Mouse (Mus musculus) mesoderm, embryonic 11.5 days (tissue): ENCODE measurements around the gene Olfr1513.
A peak's percentile ranks its signal among the peaks of the same experiment; 100 is the strongest.
"Not testable (repeated sequence)": the region's sequence is repeated elsewhere in the genome, so short reads cannot be mapped to it uniquely, and the experiment has no call there.

Source experiments
- DNase-seq: peaks from one replicate; pipeline ENCODE4 v3.0.0-alpha.2; 2012; ENCODE audit warnings: low read depth, low spot score

Olfr1513 gene

DNA sequence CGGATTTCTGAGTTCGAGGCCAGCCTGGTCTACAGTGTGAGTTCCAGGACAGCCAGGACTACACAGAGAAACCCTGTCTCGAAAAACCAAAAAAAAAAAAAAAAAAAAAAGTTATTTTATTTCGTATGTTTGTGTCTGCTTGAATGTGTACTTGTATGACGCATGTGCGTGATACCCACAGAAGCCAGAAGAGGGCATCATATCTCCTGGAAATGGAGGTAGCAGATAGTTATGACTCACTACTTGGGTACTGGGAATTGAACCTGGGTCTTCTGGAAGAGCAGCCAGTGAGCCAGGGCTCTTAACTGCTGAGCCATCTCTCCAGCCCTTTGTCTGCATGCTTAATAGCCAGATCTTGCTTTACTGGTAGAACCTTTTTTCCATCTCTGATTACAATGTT, 45.9 kb downstream of the Olfr1513 start:
- not testable (repeated sequence) for DNase-seq

- DNase-seq: no peak
Measured at GRCm38 (mm10) chr14:52306100-52306499, 50.1 kb downstream of the Olfr1513 start.

DNA sequence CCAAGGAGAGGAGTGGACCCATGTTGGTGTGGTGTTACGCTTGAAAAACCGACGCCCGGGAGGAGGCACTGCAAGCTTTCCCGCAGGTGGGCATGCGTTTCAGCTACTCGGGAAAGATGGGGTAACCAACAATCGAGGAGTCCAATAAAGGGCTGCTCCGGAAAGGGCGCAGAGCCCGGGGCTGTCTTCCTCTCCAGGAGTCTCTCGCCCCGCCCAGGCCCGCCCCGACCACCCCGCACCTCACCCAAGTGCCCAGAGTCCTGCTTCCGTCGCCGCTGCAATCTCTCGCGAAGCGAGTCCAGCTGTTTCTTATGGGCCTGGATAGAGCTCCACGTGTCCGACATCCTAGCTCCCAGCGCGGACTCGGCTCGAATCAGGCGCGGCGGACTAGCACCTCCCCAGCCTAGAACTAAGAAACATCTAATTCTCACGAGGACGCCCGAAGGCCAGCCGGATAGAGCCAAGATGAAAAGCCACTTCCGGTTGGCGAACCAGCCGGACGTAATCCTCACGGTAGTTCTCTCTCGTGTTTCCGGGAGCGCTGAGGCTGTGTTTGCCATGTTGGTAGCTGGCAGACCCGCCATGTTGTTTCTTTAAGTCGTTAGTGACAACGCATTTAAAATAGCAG, 51.5 kb downstream of the Olfr1513 start, which contains the start of gene Mettl3:
Gene Mettl3, minus strand, starts transcription at position 485 of the 628 bp plus-strand sequence.
- DNase-seq: peak; percentile 94

DNA sequence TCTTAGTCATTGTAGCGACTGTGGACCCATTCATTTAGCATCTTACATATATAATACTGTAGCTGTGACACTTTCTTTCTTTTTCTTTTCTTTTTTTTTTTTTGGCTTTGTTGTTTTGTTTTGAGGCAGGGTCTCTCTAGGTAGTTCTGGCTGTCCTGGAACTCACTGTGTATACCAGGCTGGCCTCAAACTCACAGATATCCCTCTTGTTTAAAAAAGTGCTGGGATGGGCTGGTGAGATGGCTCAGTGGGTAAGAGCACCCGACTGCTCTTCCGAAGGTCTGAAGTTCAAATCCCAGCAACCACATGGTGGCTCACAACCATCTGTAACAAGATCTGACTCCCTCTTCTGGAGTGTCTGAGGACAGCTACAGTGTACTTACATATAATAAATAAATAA, 52.7 kb downstream of the Olfr1513 start:
- not testable (repeated sequence) for DNase-seq
